Mouse (Mus musculus) G1E (cell line): ENCODE results near the gene Tbc1d1.

Experiments
- CTCF ChIP-seq: IDR thresholded peaks from 2 replicates; pipeline ENCODE4 v1.5.1; 2012; ENCODE audit warnings: low read depth, low read length, inconsistent platforms, mixed read lengths
- GATA1 ChIP-seq: IDR thresholded peaks from 2 replicates; pipeline ENCODE4 v1.6.1; 2012; ENCODE audit warnings: borderline replicate concordance, low read length, inconsistent platforms, mixed read lengths
- GATA2 ChIP-seq: IDR thresholded peaks from 2 replicates; pipeline ENCODE4 v1.6.1; 2012; ENCODE audit warnings: low read depth, low read length, inconsistent platforms, borderline replicate concordance
- POLR2AphosphoS5 ChIP-seq: IDR thresholded peaks from 2 replicates; pipeline ENCODE4 v1.6.1; 2012; ENCODE audit warnings: low read depth, low read length, inconsistent platforms; ENCODE audit not compliant: insufficient replicate concordance
- TAL1 ChIP-seq: conservative IDR thresholded peaks from 2 replicates; pipeline ENCODE4 v1.6.1; 2012; ENCODE audit warnings: low read depth, low read length, inconsistent platforms, mixed read lengths

- TF ChIP-seq CTCF = no peak
- TF ChIP-seq GATA1 = no peak
- TF ChIP-seq TAL1 = no peak
- no peak for TF ChIP-seq POLR2AphosphoS5
- TF ChIP-seq GATA2 = no peak
Measured at GRCm38 (mm10) chr5:64173302-64173701, 17.2 kb downstream of the Tbc1d1 start.
